27 mouse cellular contexts compared by ENCODE assay signal in the genomic region with DNA sequence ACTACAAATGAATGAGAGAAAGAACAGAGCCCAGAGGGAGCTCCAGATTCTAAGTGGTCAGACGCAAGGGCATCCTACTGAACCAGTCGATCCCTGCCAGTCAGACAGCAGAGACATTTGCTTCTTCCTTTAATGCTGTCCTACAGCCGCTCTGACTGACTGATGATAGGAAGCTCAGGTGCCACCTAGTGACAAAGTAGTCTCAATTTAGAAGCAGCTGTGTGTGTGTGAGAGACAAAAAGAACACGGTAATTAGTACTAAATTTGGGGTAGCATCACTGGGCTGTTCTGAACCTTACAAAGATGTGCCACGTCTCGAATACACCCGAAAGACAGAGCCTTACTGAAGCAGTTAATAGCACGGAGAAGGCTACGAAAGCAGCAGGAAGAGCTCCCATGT. TPM values are rescaled to one million over a fixed set of nuclear protein-coding genes. Genes with fewer than 3 reads are reported as not detected.
DNase-seq lines count a peak whose midpoint lies in the region; ATAC-seq and TF ChIP-seq lines count a peak whose summit lies in the region.
"Had no signal": no experiment of that assay in that cellular context is flagged by ENCODE, and none has a peak within 500 bp of the region (broad histone marks: within the 10 kb centered on the region; RNA-seq: fewer than 3 reads in every experiment).

No protein-coding gene starts in this region.

- 67% methylated on average over 9 of the region's 9 CpGs for WGBS in heart, postnatal 0 days

- H3K27ac ChIP-seq in heart, postnatal 0 days (ENCODE audit: low read depth): no peak overlapping the region
- H3K27ac ChIP-seq: embryonic facial prominence, embryonic 10.5 days; forebrain, embryonic 13.5 days; heart, embryonic 15.5 days had no signal

- peaks cover 71% of the 10 kb centered on the region for H3K36me3 ChIP-seq in heart, postnatal 0 days (replicated peaks; ENCODE audit: control insufficient read depth, insufficient read depth, low read length)

- ATAC-seq in heart, postnatal 0 days (ENCODE audit: insufficient read depth, low read depth): no peak
- ATAC-seq: forebrain, embryonic 13.5 days; hindbrain, embryonic 16.5 days had no signal

- intact Hi-C loops in heart, postnatal 10 days (cut with DNase I): no loop called here
- intact Hi-C loops in left cerebral cortex, postnatal 25 days (cut with DNase I): loop anchor here (5.0 kb wide), 1 partner anchor 1320 kb away; no protein-coding TSS in a partner anchor

- DNase-seq in heart, postnatal 0 days (ENCODE audit: low spot score): no peak
- DNase-seq in heart, postnatal 10 days: no peak
- DNase-seq in left cerebral cortex, postnatal 25 days (ENCODE audit: low spot score in 2 of 2): peak; percentile 19 to 20
- no peak for DNase-seq in left cerebral cortex, adult 8-10 months (ENCODE audit: low spot score in 2 of 2)
- peak; percentile 14 for DNase-seq in ES-CJ7 (ENCODE audit: low read depth, low spot score)
- DNase-seq in brain, adult 2 months (ENCODE audit: low read depth, low spot score): peak; percentile 63
- DNase-seq in urinary bladder, adult 18-20 months (ENCODE audit: low spot score in 2 of 2): no peak
- DNase-seq in thymus, postnatal 4 days: no peak
- DNase-seq: adrenal gland, adult 8-10 months; adrenal gland, postnatal 36 days; cerebellum, adult 11-12 months; cerebellum, adult 9-10 months; cerebellum, postnatal 36 days; gastrocnemius, postnatal 36 days; heart, adult 11 months; heart, postnatal 36 days had no signal

- H3K4me1 ChIP-seq in heart, postnatal 0 days (ENCODE audit: control insufficient read depth, insufficient read depth): no peaks in the 10 kb centered on the region
- H3K4me1 ChIP-seq: embryonic facial prominence, embryonic 10.5 days; forebrain, embryonic 13.5 days; heart, embryonic 15.5 days had no signal

- no peak overlapping the region for H3K9ac ChIP-seq in heart, postnatal 0 days (replicated peaks; ENCODE audit: low read depth, low read length)
- H3K9ac ChIP-seq: forebrain, embryonic 13.5 days; heart, embryonic 15.5 days had no signal

- H3K9me3 ChIP-seq in heart, postnatal 0 days (replicated peaks; ENCODE audit: control insufficient read depth, low read length): no peaks in the 10 kb centered on the region
- H3K9me3 ChIP-seq: embryonic facial prominence, embryonic 10.5 days; forebrain, embryonic 13.5 days; heart, embryonic 15.5 days had no signal

- no peak for TF ChIP-seq EP300 in heart, postnatal 0 days (IDR thresholded peaks at IDR 0.05; ENCODE audit: low read depth)

- no peaks in the 10 kb centered on the region for H3K27me3 ChIP-seq in heart, postnatal 0 days (ENCODE audit: control insufficient read depth, insufficient read depth, low read length)
- H3K27me3 ChIP-seq: CH12.LX; forebrain, embryonic 13.5 days; heart, embryonic 15.5 days had no signal

- no peak overlapping the region for H3K4me3 ChIP-seq in heart, postnatal 0 days (ENCODE audit: low read depth, low read length)
- H3K4me3 ChIP-seq: embryonic facial prominence, embryonic 10.5 days; forebrain, embryonic 13.5 days; heart, embryonic 15.5 days had no signal

- peak; percentile 22 for TF ChIP-seq CTCF in heart, postnatal 0 days (IDR thresholded peaks at IDR 0.05; ENCODE audit: low read depth)

- no peak overlapping the region for H3K4me2 ChIP-seq in heart, postnatal 0 days (ENCODE audit: low read depth, low read length)
- H3K4me2 ChIP-seq: forebrain, embryonic 13.5 days; heart, embryonic 11.5 days; heart, embryonic 15.5 days had no signal

RNA-seq across cellular contexts. Expression of gene Acad8, which starts 21.6 kb away (rescaled TPM):
- total RNA-seq in heart, postnatal 0 days (2014; rRNA removed; ENCODE audit: low replicate concordance): 33.7 and 45.9 TPM in 2 replicates
- 40.3 and 40.5 TPM in 2 replicates for polyA plus RNA-seq in heart, postnatal 0 days (2015; fragmentation: Nextera tagmentation; extraction: Ambion mirVana)
- total RNA-seq in heart, postnatal 10 days (2021): 10 to 100 TPM; 52.3 to 54.0 TPM
- total RNA-seq in left cerebral cortex, postnatal 25 days (2021): 10 to 100 TPM; 28.9 to 35.1 TPM
- 10 to 100 TPM; 27.7 to 39.5 (median 38.0) TPM for total RNA-seq in left cerebral cortex, adult 8-10 months (2022)

RNA-seq across cellular contexts. Expression of gene Thyn1, which starts 21.8 kb away (rescaled TPM):
- total RNA-seq in heart, postnatal 0 days (2014; rRNA removed; ENCODE audit: low replicate concordance): 12.9 and 23.2 TPM in 2 replicates
- polyA plus RNA-seq in heart, postnatal 0 days (2015; fragmentation: Nextera tagmentation; extraction: Ambion mirVana): 74.9 and 77.7 TPM in 2 replicates
- total RNA-seq in heart, postnatal 10 days (2021): 10 to 100 TPM; 29.0 to 32.7 TPM
- total RNA-seq in left cerebral cortex, postnatal 25 days (2021): 10 to 100 TPM; 61.8 to 62.2 TPM
- total RNA-seq in left cerebral cortex, adult 8-10 months (2022): 10 to 100 TPM; 63.5 to 66.8 (median 64.3) TPM

RNA-seq across cellular contexts. Expression of gene Vps26b, which starts 52.1 kb away (rescaled TPM):
- total RNA-seq in heart, postnatal 0 days (2014; rRNA removed; ENCODE audit: low replicate concordance): 30.6 and 34.4 TPM in 2 replicates
- 12.6 and 13.3 TPM in 2 replicates for polyA plus RNA-seq in heart, postnatal 0 days (2015; fragmentation: Nextera tagmentation; extraction: Ambion mirVana)
- total RNA-seq in heart, postnatal 10 days (2021): 10 to 100 TPM; 30.9 to 35.6 TPM
- 100 to 1,000 TPM; 100 to 101 TPM for total RNA-seq in left cerebral cortex, postnatal 25 days (2021)
- total RNA-seq in left cerebral cortex, adult 8-10 months (2022): 100 to 1,000 TPM in 2 of 4 experiments, 10 to 100 TPM in 2; 91.6 to 107 (median 97.7) TPM

RNA-seq across cellular contexts. Expression of gene Ncapd3, which starts 52.2 kb away (rescaled TPM):
- total RNA-seq in heart, postnatal 0 days (2014; rRNA removed; ENCODE audit: low replicate concordance): 23.7 and 36.8 TPM in 2 replicates
- polyA plus RNA-seq in heart, postnatal 0 days (2015; fragmentation: Nextera tagmentation; extraction: Ambion mirVana): 10.4 and 10.5 TPM in 2 replicates
- 10 to 100 TPM; 17.6 to 18.6 TPM for total RNA-seq in heart, postnatal 10 days (2021)
- total RNA-seq in left cerebral cortex, postnatal 25 days (2021): 10 to 100 TPM; 15.5 to 17.8 TPM
- total RNA-seq in left cerebral cortex, adult 8-10 months (2022): 10 to 100 TPM; 19.1 to 21.7 (median 19.4) TPM

RNA-seq across cellular contexts. Expression of gene Gm1110, which starts 54.8 kb away (rescaled TPM):
- not detected in 2 replicates for total RNA-seq in heart, postnatal 0 days (2014; rRNA removed; ENCODE audit: low replicate concordance)
- polyA plus RNA-seq in heart, postnatal 0 days (2015; fragmentation: Nextera tagmentation; extraction: Ambion mirVana): 0.15 and 0.18 TPM in 2 replicates
- not detected for total RNA-seq in heart, postnatal 10 days (2021)
- not detected for total RNA-seq in left cerebral cortex, postnatal 25 days (2021)
- not detected for total RNA-seq in left cerebral cortex, adult 8-10 months (2022)
- total RNA-seq: adrenal gland, adult 8-10 months; adrenal gland, postnatal 36 days; ES-E14; gastrocnemius, adult 8-10 months; gastrocnemius, postnatal 36 days; heart, postnatal 36 days had no signal
- polyA plus RNA-seq: embryonic facial prominence, embryonic 10.5 days; embryonic facial prominence, embryonic 14.5 days; heart, embryonic 15.5 days; hindbrain, embryonic 11.5 days; intestine, embryonic 14.5 days had no signal

Comparison
In these comparisons a context has a peak if more than half of its experiments do, and no peak if none do; other contexts are left out.
1. DNase-seq: peak in left cerebral cortex, postnatal 25 days (2 of 2), ES-CJ7 (single experiment) and brain, adult 2 months (single experiment); none in heart, postnatal 0 days (single experiment), heart, postnatal 10 days (0 of 2), left cerebral cortex, adult 8-10 months (0 of 2), urinary bladder, adult 18-20 months (0 of 2) and thymus, postnatal 4 days (single experiment).